Mouse (Mus musculus) kidney, adult 18-20 months (tissue): ENCODE results near the gene Chrna9.
"Not testable (repeated sequence)": the region's sequence is repeated elsewhere in the genome, so short reads cannot be mapped to it uniquely, and the experiment has no call there.

ENCODE experiments used
- DNase-seq: peaks from one replicate; pipeline ENCODE4 v3.0.0; 2021

The Chrna9 gene

DNA sequence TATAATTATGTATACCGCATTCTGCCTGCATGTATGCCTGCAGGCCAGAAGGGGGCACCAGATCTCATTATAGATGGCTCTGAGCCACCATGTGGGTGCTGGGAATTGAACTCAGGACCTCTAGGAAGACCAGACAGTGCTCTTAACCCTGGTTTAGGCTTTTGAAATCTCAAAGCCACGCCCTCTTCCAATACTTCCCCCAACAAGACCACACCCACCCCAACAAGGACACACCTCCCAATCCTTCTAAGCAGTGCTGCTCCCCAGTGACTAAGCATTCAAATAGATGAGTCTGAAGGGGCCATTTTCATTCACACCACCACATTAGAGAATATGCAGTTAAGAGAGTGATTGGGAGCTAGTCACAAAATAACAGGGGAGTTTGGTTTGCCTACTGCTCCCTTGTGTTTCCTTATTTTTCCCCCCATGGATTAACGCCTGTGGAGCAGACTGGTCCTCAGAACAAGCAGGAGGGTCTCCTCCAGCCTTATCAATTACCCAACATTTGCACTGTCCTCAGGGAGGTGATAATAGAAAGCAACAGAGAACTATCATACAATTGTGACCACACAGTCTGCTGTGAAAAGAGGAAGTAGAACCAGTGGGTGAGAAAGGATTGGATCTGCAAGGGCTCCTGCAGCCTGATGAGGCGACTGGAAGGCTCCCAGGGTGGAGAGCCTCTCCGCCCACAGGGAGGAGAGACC, 25.3 kb downstream of the Chrna9 start:
- no peak for DNase-seq

DNA sequence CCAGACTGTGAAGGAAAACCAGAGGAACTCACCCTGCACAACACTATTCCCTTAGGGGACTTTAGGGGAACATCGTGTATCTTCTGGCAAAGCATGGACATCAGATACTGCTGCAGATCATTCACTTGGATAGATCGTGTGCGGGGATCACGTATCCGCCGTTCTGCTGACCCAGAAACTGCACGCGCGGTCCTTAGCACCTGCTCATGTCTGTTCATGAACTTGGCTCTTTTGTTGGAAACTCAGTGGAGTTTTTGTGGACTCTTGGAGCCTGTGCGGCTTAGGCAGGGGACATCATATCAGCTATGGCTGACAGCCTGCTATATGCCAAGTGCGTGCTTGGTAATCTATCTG, 25.9 kb downstream of the Chrna9 start:
- DNase-seq, result no peak

DNA sequence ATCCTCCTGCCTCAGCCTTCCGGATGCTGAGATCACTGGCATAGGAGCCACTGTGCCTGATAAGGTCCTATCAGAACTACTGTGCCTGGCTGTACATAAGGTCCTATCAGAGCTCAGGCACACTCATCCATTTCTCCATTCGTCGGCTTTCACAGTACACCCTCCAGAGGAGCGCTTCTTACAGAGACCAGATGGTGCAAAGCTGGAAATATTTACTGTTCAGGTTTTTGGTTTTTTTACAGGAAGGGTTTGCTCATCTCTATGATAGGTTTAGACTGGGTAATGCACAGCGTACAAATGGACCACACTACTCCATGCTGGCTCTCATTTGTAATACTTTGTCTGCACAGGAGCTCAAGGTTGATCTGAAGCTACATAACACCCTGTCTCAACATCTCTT, 28.6 kb downstream of the Chrna9 start:
- DNase-seq, result no peak

DNA sequence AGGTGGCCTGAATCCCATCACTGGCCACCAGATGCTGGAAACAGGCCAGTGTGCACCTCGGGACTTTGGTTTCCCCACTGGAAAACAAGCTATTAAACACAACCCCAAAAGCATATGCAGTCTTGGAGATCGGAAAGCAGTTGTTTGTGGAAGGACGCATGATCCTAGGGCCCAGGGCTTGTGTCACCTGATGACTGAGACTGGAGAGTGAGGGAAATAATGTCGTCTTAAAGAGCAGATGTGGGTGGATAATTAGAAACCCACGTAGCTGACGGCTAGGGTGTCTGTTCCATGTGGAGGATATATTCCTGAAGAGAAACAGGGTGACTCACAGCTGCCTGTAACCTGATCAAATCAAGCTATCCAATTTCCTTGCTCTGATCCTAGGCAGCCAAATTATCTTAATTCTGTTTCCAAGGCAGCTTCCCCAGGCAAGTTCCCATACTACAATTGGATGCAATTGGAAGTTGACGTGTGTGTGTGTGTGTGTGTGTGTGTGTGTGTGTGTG, 31.1 kb downstream of the Chrna9 start:
- DNase-seq, result no peak

DNA sequence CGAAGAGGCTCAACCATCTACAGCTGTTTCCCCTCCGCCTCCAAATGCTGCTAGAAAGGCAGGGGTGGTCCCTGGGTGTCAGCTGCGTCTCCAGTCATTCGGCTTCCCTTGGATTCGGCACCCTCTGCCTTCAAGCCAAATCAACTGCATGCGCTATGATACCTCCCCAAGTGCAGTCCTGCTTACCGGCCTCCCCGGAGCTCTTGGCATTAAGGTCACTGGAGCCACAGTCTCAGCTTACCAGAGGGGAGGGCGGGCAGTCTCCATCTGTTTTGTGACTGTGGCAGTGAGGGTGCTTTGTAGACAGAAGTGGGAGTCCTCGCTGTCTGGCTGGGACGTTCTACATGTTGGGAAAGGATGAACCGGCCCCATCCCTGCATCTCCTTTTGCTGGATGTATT, 32.4 kb downstream of the Chrna9 start:
- DNase-seq, result no peak

DNA sequence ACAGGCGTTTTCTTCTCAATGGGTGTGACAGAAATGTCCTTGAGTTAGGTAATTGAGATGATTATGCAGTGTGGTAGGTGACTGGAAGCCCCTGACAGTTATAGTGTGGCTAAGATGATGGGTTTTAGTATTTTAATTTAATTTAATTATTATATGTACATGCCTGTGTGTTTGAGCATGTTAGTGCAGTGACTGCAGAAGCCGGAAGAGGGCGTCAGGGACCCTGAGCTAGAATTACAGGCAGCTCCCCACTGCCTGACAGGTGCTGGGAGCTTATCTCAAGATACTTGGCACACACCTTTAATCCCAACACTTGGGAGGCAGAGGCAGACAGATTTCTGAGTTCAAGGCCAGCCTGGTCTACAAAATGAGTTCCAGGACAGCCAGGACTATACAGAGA, 33.3 kb downstream of the Chrna9 start:
- no peak for DNase-seq

DNA sequence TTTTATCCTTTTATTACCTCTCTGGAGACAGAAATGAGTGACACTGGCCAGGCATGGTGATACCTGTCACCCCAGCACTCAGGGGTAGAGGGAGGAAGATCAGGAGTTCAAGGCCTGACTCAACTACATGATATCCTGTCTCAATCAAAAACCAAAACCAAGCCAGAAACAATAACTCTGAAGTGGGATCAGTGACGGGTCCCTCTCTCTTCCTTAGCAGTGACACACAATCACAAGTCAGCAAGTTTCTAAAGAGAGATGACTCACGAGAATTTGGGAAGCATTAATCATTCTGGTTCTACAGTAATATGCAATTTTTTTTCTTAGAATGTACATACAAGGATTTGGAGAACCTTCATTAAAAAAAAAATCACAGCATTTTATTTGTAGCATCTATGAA, 38.5 kb downstream of the Chrna9 start:
- no peak for DNase-seq

DNA sequence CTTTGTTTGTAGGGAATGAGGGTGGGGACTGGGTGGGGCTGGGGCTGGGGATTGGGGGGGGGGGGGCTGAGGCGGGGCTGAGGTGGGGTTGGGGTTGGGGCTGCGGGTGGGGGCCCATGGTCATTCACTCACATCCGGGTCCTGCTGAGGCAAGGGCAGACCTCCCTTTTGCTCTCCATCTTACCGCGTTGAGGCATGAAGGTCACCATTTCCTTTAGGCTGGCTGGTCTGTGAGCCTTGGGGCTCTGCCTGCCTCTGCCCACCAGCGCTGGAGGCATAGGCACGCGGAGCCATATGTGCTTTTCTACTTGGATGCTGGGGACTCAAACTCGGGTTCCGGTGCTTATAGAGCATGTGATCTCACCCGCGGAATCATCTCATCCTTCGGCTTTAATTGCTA, 41.0 kb downstream of the Chrna9 start:
- no peak for DNase-seq

DNA sequence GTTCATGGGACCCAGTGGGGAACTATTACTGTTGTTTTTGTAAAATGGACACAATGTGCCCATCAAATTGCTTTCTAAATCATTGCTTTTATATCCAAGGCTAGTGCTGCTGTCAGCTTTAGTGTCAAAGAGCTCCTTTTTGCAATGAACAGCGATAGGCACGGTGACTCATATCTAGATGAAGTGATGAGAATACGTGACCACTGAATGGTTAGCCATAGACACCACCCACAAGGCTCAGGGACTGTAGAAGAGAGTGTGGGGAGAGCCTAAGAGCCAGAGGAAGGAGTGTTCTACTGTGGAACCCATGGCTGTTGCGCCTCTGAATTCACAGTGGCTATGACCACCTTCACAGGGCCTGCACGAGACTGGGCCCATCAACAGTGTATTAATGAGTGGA, 51.7 kb downstream of the Chrna9 start:
- no peak for DNase-seq

DNA sequence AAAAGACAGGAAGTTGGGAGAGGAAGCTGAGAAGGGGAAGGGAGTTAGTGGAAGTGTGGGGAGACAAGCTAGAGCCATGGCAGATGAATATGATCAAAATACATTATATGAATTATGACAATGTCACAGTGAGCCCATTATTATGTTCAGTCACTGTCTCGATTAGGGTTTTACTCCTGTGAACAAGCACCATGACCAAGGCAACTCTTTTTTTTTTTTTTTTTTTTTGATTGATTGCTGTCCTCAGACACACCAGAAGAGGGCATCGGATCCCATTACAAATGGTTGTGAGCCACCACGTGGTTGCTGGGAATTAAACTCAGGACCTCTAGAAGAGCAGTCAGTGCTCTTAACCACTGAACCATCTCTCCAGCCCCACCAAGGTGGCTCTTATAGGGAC, 52.3 kb downstream of the Chrna9 start:
- not testable (repeated sequence) for DNase-seq

DNA sequence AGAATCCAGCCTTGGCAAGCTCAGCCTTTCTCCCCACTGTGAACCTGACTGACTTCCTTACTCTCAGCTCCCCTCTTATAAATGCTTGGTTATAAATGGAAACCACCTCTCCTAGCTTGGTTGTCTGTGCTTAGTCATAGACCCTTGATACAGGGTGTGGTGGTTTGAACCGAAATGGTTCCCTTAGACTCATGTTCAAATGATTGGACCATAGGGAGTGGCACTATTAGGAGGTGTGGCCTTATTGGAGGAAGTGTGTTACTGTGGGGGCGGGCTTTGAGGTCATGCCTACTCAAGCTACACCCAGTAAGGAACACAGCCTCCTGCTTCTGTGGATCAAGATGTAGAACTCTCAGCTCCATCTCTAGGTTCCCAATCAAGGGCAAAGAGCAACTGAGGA, 56.5 kb downstream of the Chrna9 start:
- DNase-seq, result no peak

DNA sequence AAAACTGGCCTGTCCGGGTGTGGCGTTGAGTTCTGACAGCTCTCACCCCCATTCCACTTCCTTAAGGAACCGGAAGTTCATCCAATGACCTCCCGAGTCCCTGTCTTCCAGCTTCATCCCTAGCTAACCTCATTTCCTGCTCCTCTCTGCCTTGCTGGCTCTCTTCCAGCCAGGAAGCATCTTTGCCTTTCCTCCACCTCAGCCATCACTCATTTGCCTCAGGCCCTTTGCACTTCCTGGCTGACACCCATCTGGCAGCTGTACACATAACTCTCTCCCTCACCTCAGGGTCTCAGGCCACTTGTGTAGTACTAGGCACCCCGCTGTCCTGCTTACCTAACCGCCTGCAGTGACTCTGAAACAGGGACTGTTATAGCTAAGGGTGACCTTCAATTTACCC, 59.9 kb downstream of the Chrna9 start:
- peak; percentile 58 for DNase-seq

DNA sequence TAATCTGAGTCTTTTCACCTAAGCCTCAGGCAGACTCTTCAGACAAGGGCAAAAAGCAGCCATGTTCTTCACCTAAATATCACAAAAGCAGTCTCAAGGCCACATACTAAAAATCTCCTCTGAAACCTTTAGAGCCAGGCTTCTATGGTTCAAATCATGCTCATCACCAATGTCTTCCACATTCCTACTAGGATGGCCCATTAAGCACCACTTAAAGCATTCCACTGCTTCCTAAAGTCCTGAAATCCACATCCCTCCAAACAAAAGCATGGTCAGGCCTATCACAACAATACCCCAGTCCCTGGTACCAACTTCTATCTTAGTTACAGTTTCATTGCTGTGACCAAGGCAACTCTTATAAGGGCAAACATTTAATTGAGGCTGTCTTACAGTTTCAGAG, 63.1 kb downstream of the Chrna9 start:
- no peak for DNase-seq

DNA sequence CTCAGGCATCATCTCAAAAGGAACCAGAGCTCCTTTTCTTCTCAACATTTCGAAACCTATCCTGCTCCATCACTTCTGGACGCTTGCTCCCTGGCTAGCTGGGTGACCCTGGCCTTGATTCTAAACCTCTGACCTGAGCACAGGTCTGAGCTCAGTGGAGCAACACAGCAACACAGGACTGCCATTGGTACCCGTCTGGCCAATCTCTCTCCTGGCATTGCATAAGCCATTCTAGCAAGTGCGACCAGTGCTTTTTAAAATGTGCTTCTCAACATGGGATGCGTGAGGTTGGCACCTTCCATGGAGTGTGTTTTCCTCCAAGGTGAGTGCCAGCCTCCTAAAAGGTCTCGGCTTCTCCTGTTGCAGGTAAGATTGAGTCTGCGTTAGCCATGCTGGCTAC, 64.4 kb downstream of the Chrna9 start:
- DNase-seq, result no peak

DNA sequence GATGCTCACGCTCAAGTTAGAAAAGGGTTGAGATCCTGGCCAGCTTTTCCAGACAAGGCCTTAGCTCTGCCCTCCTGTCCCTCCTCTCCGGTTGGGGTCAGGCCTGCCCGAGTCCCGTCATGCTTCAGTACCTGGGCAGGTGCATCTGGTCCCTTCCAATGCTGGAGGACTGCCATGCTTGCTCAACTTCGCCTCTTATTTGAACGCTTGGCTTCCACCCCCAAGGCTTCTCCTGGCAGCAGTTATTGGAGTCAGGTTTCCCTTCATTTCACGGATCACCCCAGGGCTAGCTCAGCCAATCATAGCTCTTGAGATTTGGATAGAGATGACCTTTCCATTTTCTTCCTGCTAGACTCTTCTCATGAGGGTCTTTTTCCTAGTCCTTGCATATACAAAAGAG, 65.4 kb downstream of the Chrna9 start:
- peak; percentile 78 for DNase-seq

DNA sequence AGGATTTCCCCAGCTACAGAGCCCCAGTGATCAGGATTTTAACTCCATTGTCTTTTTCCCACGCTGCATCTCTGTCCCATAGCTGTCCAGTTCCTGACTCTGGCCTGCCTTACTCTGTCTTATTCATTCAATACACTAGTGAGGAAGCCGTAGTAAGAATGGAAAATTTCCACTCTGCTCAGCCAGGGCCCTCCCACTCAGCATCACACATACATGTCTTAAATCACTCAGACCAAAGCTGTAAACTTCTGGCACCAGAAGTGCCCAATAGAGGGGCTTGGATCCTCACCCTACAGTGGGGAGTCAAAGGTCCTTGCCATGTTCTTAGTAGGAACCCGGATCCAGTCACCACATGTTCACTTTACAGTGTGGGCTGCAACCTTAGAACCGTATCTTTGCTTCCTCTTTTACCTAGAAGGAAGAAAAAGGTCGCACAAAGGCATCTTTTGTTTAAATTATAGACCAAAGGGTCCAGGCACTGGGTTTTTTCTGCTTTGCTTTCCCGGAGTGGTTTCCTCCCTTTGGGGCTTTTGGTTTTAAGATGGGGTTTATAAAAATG, 65.9 kb downstream of the Chrna9 start:
- no peak for DNase-seq

DNA sequence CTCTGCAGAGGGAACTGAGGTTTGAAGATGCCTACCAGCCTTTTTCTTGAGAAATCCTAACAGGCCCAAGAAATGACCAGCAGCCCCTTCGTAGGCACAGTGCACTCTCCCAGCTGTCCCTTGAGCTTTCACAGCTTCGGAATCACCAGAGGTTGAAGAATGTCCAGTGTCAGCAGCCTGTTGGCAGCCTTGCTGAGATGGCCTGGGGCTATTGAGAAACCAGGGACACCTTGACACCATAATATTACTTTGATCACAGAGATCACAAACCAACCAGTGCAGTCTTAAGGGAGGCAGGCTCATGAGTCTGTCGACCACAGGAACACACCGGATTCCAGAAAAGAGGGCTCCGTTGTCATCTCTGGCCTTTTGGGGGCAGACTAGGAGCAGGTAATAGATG, 66.5 kb downstream of the Chrna9 start:
- no peak for DNase-seq

DNA sequence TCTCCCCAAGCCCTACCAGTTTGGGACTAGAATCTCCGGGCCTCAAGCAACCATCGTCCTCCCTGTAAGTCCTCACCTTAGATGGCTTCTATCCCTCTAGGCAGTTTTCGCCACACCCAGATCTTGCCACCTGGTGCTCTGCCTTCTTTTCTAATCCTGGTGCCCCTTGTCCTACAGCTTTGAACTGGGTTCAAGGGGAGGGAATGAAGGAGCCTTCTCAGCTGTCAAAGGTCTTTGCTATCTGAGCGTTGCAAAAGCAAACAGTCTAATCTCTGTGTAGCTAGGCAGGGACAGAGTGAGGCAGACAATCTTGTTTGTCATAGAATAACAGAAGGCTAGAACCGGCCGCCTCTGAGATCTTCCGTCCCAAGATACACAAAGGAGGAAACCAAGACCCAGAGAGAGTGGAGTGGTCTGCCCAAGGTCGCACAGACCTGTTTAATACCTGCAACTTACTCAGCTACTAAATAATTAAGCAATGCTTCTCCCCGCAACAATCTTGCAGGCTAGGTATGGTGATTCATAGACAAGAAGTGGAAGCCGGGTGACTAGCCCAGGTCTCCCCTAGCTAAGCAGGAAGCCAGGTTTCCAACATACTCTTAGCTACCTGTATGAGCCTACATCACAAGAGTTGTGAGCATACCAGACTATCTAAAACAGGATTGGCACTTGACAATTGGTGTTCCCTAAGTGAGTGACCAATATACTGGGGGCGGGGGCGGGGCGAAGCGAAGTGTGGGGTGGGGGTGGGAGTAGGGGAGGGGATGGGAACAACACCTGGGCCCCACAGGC, 69.6 kb downstream of the Chrna9 start, which contains the start of gene 9130230L23Rik:
Gene 9130230L23Rik, minus strand, starts transcription at position 152 of the 792 bp plus-strand sequence.
- DNase-seq, result no peak

DNA sequence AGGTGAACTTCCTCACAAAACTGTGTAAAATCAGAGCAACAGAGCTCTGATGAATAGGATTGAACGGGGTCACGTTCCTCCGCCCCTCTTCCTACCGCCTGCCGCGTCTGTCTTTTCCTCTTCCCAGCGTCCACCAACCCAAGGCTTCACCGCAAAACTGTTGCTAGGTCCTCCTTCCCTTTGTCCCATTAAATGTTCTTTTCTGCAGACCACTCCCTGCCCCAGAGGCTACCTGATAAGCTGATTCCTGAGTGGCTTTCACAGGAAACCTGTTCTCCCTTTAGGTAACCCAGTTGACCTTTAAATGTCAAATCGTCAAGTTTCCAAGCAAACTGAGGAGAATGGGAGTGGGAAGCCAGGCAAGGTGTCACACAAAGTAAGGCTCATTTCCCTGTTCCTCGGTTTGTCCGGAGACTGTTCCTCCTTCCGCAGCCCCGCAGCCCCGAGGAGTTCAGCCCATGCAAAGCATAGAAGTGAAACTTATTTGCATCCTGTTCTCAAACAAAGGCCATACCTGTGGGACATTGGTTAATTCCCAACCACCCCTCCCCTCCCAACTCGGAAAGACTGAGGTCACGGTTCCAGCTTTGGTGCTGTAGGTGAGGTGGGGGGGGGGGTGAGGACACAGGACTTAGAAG, 70.4 kb downstream of the Chrna9 start:
- DNase-seq, result no peak

DNA sequence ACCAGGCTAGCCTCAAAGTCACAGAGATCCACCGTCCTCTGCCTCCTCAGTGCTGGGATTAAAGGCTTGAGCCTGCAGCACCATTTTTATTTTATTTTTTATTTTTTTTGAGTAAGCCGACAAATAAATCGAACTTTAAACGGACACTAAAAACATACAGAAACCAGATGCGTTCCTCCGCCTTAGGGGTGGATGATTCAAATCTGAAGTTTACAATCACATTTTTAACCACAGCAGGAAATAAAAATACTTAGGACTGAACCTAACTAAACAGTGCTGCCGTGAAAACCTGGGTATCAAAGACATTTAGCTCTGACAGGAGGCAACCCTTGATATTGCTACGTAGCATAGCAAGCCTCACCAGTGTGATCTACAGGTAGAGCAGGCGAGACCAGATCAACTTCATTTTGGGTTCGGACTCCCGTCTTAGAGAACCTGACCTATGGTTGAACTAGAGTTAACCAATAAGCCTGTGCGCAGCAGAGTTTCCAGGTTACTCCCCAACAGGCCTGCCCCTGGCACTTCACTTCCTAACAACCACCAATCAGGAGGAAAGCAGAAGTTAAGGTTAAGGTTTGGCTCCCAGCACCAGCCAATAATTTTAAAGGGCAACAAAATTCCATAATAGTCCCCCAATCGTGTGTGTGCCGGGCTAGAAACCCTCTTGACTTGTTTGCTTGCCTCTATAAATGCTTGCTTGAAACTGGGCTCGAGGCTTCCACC, 73.7 kb downstream of the Chrna9 start:
- no peak for DNase-seq

DNA sequence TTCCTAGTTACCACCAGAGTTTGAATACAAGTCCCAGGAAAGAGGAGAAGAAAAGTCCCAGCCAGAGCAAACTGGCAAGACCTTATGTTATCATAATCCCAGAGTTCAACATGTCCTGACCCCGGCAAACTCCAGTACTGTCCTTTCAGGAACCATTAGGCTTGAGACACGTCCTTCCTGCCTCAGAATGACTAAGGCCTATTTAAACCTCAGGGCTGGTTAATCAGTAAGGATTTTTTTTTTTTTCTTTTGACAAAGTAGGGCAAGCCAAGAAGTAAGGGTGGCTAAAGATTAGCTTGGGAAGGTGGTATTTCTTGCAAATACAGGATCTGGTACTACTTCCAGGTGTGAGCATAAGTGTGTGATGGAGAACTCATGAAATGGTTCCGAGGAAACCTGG, 79.3 kb downstream of the Chrna9 start:
- DNase-seq, result peak; percentile 61

DNA sequence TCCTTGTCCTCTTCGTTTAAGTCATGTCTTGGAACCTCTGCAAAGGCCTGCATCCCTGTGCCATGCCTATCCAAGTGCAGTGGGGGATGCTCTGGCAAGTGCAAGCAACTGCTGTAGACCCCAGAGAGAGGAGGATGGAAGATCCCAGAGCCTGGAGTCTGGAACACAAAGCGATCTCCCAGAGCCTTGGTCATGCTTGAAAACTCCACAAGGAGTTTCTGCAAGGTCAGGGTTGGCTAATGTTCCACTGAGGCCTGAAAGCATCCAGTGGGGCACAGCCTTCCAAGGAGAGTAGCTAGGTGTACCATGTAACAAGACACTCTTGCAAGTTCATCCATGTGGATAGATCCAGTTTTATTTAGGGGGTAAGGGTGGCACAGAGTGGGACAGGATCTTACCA, 79.7 kb downstream of the Chrna9 start:
- DNase-seq, result peak; percentile 69

DNA sequence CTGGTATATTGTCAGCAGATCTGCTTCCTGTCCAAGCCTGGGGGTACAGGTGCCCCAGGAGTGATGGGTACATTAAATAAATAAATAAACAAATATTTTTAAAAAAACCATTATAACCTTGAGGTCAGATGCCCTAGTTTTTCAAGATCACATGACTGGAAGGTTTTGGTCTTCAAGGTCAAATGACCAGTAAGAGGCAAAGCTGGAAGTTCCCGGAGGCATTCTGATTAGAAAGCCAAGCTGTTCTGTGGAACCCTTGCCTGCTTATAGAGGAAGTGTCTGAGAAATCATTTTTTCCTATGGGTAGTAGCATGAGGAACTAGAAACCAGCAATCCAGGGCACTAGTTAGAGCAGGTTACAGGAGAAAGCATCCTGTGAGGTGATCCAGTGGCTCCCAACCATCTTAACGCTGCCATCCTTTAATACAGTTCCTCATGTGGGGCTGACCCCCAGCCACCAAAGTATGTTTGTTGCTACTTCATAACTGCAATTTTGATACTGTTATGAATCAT, 80.8 kb downstream of the Chrna9 start:
- DNase-seq, result peak; percentile 38
